11 mouse cellular contexts compared by ENCODE assay signal in the genomic region with DNA sequence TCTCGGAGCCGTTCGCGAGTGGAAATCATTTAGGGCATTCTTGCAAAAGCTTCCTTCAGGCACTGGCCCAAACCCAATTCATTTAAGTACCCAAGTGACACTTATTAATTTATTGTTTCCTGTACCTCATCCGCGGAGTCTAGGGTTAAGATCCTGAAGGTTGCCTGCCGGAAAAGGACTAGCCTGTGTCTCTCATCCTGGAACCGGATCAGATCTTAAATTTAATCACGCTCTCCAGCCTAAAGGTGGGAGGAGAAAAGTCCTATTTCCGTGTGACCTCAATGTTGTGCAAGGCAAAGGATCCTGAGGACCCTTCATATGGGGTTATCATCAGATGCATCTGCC. TPM values are rescaled to one million over a fixed set of nuclear protein-coding genes. Genes with fewer than 3 reads are reported as not detected.
DNase-seq lines count a peak whose midpoint lies in the region; ATAC-seq and TF ChIP-seq lines count a peak whose summit lies in the region.
"Had no signal": no experiment of that assay in that cellular context is flagged by ENCODE, and none has a peak within 500 bp of the region (broad histone marks: within the 10 kb centered on the region; RNA-seq: fewer than 3 reads in every experiment).

No protein-coding gene starts in this region.

- peak overlapping the region; percentile 97 for H3K27ac ChIP-seq in layer of hippocampus, adult 2 months
- no peak overlapping the region for H3K27ac ChIP-seq in forebrain, embryonic 11.5 days (ENCODE audit: low read depth, low read length)
- H3K27ac ChIP-seq in intestine, postnatal 0 days (ENCODE audit: low read depth, low read length) = no peak overlapping the region
- no peak overlapping the region for H3K27ac ChIP-seq in neural tube, embryonic 14.5 days (ENCODE audit: low read depth, low read length)

- peak overlapping the region; percentile 51 for H3K9ac ChIP-seq in forebrain, embryonic 11.5 days (ENCODE audit: low read length)
- H3K9ac ChIP-seq in intestine, postnatal 0 days (ENCODE audit: low read depth, low read length) = no peak overlapping the region
- peak overlapping the region; percentile 74 for H3K9ac ChIP-seq in neural tube, embryonic 14.5 days (replicated peaks; ENCODE audit: low read depth, low read length)

- H3K4me1 ChIP-seq in forebrain, embryonic 11.5 days (replicated peaks; ENCODE audit: control insufficient read depth, insufficient read depth, low read length) = peaks cover 4% of the 10 kb centered on the region; the same call in 1 of the 2 replicates
- no peaks in the 10 kb centered on the region for H3K4me1 ChIP-seq in intestine, postnatal 0 days (replicated peaks; ENCODE audit: control insufficient read depth, insufficient read depth, low read length)
- H3K4me1 ChIP-seq in neural tube, embryonic 14.5 days (ENCODE audit: control insufficient read depth, insufficient read depth, low read length) = no peaks in the 10 kb centered on the region

- TF ChIP-seq CTCF in layer of hippocampus, adult 2 months (conservative IDR thresholded peaks at IDR 0.05) = no peak
- no peak for TF ChIP-seq CTCF in intestine, postnatal 0 days (IDR thresholded peaks at IDR 0.05; ENCODE audit: low read depth)

- H3K9me3 ChIP-seq in forebrain, embryonic 11.5 days (ENCODE audit: control insufficient read depth, low read length) = no peaks in the 10 kb centered on the region
- no peaks in the 10 kb centered on the region for H3K9me3 ChIP-seq in intestine, postnatal 0 days (ENCODE audit: control insufficient read depth)
- no peaks in the 10 kb centered on the region for H3K9me3 ChIP-seq in neural tube, embryonic 14.5 days (ENCODE audit: control insufficient read depth, low read length)

- ATAC-seq in forebrain, embryonic 11.5 days (replicated peaks; ENCODE audit: low FRiP score) = no peak
- no peak for ATAC-seq in intestine, postnatal 0 days
- ATAC-seq in neural tube, embryonic 14.5 days (ENCODE audit: low read depth) = no peak

- H3K36me3 ChIP-seq in forebrain, embryonic 11.5 days (ENCODE audit: control insufficient read depth, insufficient read depth, low read length) = no peaks in the 10 kb centered on the region
- no peaks in the 10 kb centered on the region for H3K36me3 ChIP-seq in intestine, postnatal 0 days (ENCODE audit: control insufficient read depth, insufficient read depth)
- H3K36me3 ChIP-seq in neural tube, embryonic 14.5 days (ENCODE audit: control insufficient read depth, insufficient read depth, low read length) = no peaks in the 10 kb centered on the region

- no peak for DNase-seq in layer of hippocampus, adult 2 months (ENCODE audit: low spot score in 2 of 2)
- no peak for DNase-seq in layer of hippocampus, postnatal 25 days (ENCODE audit: extremely low spot score in 1 of 2, low spot score in 1 of 2)
- DNase-seq in forebrain, embryonic 11.5 days (ENCODE audit: low spot score) = no peak
- DNase-seq in cerebellum, adult 8-10 months = no peak
- no peak for DNase-seq in frontal cortex, postnatal 10 days (ENCODE audit: low spot score in 2 of 2)
- no peak for DNase-seq in urinary bladder, postnatal 10 days (ENCODE audit: low spot score)

- peak overlapping the region; percentile 94 for H3K4me2 ChIP-seq in forebrain, embryonic 11.5 days (ENCODE audit: low read depth, low read length, severe bottlenecking)
- peak overlapping the region; percentile 72 for H3K4me2 ChIP-seq in intestine, postnatal 0 days (replicated peaks; ENCODE audit: low read depth)
- peak overlapping the region; percentile 85 for H3K4me2 ChIP-seq in neural tube, embryonic 14.5 days (ENCODE audit: low read depth, low read length)

- peaks cover 41% of the 10 kb centered on the region for H3K27me3 ChIP-seq in forebrain, embryonic 11.5 days (ENCODE audit: control insufficient read depth, insufficient read depth, low read length)
- H3K27me3 ChIP-seq in intestine, postnatal 0 days (replicated peaks; ENCODE audit: control insufficient read depth, insufficient read depth, low read length) = peaks cover 39% of the 10 kb centered on the region
- peaks cover 29% of the 10 kb centered on the region for H3K27me3 ChIP-seq in neural tube, embryonic 14.5 days (ENCODE audit: control insufficient read depth, insufficient read depth, low read length)

- H3K4me3 ChIP-seq in layer of hippocampus, adult 2 months = peak overlapping the region; percentile 78
- peak overlapping the region; percentile 49 for H3K4me3 ChIP-seq in forebrain, embryonic 11.5 days (ENCODE audit: low read depth, low read length)
- peak overlapping the region; percentile 34 for H3K4me3 ChIP-seq in intestine, postnatal 0 days (ENCODE audit: low read depth, low read length)
- peak overlapping the region; percentile 61 for H3K4me3 ChIP-seq in neural tube, embryonic 14.5 days (ENCODE audit: low read depth, low read length)

- 14% methylated on average over 10 of the region's 10 CpGs for WGBS in forebrain, embryonic 11.5 days
- 5% methylated on average over 10 of the region's 10 CpGs for WGBS in intestine, postnatal 0 days
- 6% methylated on average over 10 of the region's 10 CpGs for WGBS in neural tube, embryonic 14.5 days

RNA-seq across cellular contexts. Expression of gene Gpr12, which starts 0.2 kb away (rescaled TPM):
- total RNA-seq in layer of hippocampus, adult 2 months (2021) = 10 to 100 TPM; 37.1 to 45.2 TPM
- total RNA-seq in layer of hippocampus, postnatal 25 days (2021) = 10 to 100 TPM; 40.9 to 44.1 TPM
- polyA plus RNA-seq in forebrain, embryonic 11.5 days (2014; fragmentation: Nextera tagmentation; extraction: Ambion mirVana) = 0.27 and 0.92 TPM in 2 replicates
- polyA plus RNA-seq in intestine, postnatal 0 days (2015; fragmentation: Nextera tagmentation; extraction: Ambion mirVana) = not detected in 2 replicates
- polyA plus RNA-seq in neural tube, embryonic 14.5 days (2014; fragmentation: Nextera tagmentation; extraction: Ambion mirVana) = 18.2 and 24.2 TPM in 2 replicates
- polyA plus RNA-seq: urinary bladder, adult 2 months had no signal

RNA-seq across cellular contexts. Expression of gene Gm3415, which starts 29.3 kb away (rescaled TPM):
- total RNA-seq in layer of hippocampus, adult 2 months (2021) = not detected
- total RNA-seq in layer of hippocampus, postnatal 25 days (2021) = not detected
- not detected in 2 replicates for polyA plus RNA-seq in forebrain, embryonic 11.5 days (2014; fragmentation: Nextera tagmentation; extraction: Ambion mirVana)
- polyA plus RNA-seq in intestine, postnatal 0 days (2015; fragmentation: Nextera tagmentation; extraction: Ambion mirVana) = not detected in 2 replicates
- not detected in 2 replicates for polyA plus RNA-seq in neural tube, embryonic 14.5 days (2014; fragmentation: Nextera tagmentation; extraction: Ambion mirVana)
- total RNA-seq: layer of hippocampus, postnatal 36 days had no signal
- polyA plus RNA-seq: Patski; urinary bladder, adult 2 months had no signal

RNA-seq across cellular contexts. Expression of gene Gm3409, which starts 47.8 kb away (rescaled TPM):
- not detected for total RNA-seq in layer of hippocampus, adult 2 months (2021)
- total RNA-seq in layer of hippocampus, postnatal 25 days (2021) = not detected
- polyA plus RNA-seq in forebrain, embryonic 11.5 days (2014; fragmentation: Nextera tagmentation; extraction: Ambion mirVana) = not detected in 2 replicates
- not detected in 2 replicates for polyA plus RNA-seq in intestine, postnatal 0 days (2015; fragmentation: Nextera tagmentation; extraction: Ambion mirVana)
- not detected in 2 replicates for polyA plus RNA-seq in neural tube, embryonic 14.5 days (2014; fragmentation: Nextera tagmentation; extraction: Ambion mirVana)
- total RNA-seq: layer of hippocampus, postnatal 36 days had no signal
- polyA plus RNA-seq: Patski; urinary bladder, adult 2 months had no signal

RNA-seq across cellular contexts. Expression of gene Gm3404, which starts 59.7 kb away (rescaled TPM):
- not detected for total RNA-seq in layer of hippocampus, adult 2 months (2021)
- total RNA-seq in layer of hippocampus, postnatal 25 days (2021) = not detected
- polyA plus RNA-seq in forebrain, embryonic 11.5 days (2014; fragmentation: Nextera tagmentation; extraction: Ambion mirVana) = not detected in 2 replicates
- not detected in 2 replicates for polyA plus RNA-seq in intestine, postnatal 0 days (2015; fragmentation: Nextera tagmentation; extraction: Ambion mirVana)
- not detected in 2 replicates for polyA plus RNA-seq in neural tube, embryonic 14.5 days (2014; fragmentation: Nextera tagmentation; extraction: Ambion mirVana)
- total RNA-seq: layer of hippocampus, postnatal 36 days had no signal
- polyA plus RNA-seq: Patski; urinary bladder, adult 2 months had no signal

Comparison
In these comparisons a context has a peak if more than half of its experiments do, and no peak if none do; other contexts are left out.
1. RNA of gene Gpr12, which starts 0.2 kb away (polyA plus RNA-seq): 18.2 to 24.2 TPM in neural tube, embryonic 14.5 days; 0.27 to 0.92 TPM in forebrain, embryonic 11.5 days and not detected in intestine, postnatal 0 days; every median in the first group is over 10 times any median in the second.
2. Peak in every context shown above with its lines, with median percentiles within 50 percentile points of each other: H3K4me3 ChIP-seq and H3K4me2 ChIP-seq.